Mouse (Mus musculus) E14TG2a.4 (cell line): ENCODE data around the gene Ptprt.

Experiments used
- CTCF ChIP-seq: conservative IDR thresholded peaks from 2 replicates; pipeline ENCODE4 v1.5.1; 2014; ENCODE audit warnings: low read length
- NANOG ChIP-seq: IDR thresholded peaks from 2 replicates; pipeline ENCODE4 v1.6.1; 2014; ENCODE audit warnings: borderline replicate concordance, low read length, mixed read lengths
- POU5F1 ChIP-seq: IDR thresholded peaks from 2 replicates; pipeline ENCODE4 v1.6.1; 2014; ENCODE audit warnings: low read length, borderline replicate concordance

DNA sequence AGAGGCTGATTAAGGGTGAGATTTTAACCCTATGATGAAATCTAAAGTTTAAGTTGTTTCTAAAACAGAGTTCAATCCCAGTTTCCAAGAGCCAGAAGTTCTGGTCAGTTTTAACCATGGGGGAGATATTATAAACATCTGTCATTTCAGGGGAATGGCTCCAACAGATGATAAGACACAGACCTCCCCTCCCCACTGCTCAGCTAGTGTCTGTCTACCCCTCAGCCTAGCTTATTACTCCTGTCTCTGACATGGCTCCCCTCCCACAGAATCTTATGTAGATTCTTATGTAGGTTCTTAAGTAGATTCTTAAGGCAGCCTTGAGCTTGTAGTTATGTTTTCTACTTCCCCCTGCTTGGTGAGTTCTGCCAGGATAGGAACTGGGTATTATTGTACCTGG lies 1180.5 kb downstream of the Ptprt start:
- TF ChIP-seq CTCF: no peak
- no peak for TF ChIP-seq NANOG
- no peak for TF ChIP-seq POU5F1
